ENCODE assay signal across 9 mouse cellular contexts in the genomic region with DNA sequence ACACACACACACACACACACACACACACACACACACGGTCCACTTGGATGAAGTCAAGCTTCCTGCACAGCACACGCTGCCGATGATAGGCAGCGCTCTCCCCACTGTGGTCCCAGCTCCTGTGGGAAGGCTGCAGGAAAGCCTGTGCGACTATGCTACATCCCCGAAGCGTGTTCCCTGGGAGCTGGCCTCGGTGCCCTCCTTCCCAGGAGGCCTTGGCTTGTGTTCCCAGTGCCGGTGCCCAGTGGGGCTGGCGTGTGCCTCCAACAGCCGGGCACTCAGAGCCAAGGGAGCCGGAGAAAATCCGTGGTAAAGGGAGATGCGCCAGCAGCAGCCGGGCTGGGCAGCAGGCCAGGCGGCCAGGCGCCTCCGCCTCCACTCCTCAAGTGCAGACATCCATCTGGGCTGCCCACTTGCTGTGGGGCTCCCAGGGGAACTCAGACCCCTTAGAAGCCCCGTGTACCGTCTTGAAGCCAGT. TPM values are rescaled to one million over a fixed set of nuclear protein-coding genes. Genes with fewer than 3 reads are reported as not detected.
DNase-seq lines count a peak whose midpoint lies in the region; ATAC-seq and TF ChIP-seq lines count a peak whose summit lies in the region.
"Had no signal": no experiment of that assay in that cellular context is flagged by ENCODE, and none has a peak within 500 bp of the region (broad histone marks: within the 10 kb centered on the region; RNA-seq: fewer than 3 reads in every experiment).

No protein-coding gene starts in this region.

- 33% methylated on average over 20 of the region's 20 CpGs for WGBS in lung, embryonic 14.5 days
- WGBS in liver, embryonic 12.5 days (ENCODE audit: insufficient replicate concordance), result 67% methylated on average over 20 of the region's 20 CpGs

- H3K4me1 ChIP-seq in lung, embryonic 14.5 days (ENCODE audit: insufficient read depth), result peaks cover 10% of the 10 kb centered on the region; the same call in 1 of the 2 replicates
- peaks cover 3% of the 10 kb centered on the region for H3K4me1 ChIP-seq in liver, embryonic 12.5 days

- intact Hi-C loops in left cerebral cortex, postnatal 4 days (cut with DNase I), result no loop called here

- 0 out of 2 replicates have a peak overlapping the region, but pooled peaks have one; percentile 9 for H3K4me3 ChIP-seq in lung, embryonic 14.5 days (ENCODE audit: low read depth, low read length)
- H3K4me3 ChIP-seq in liver, embryonic 12.5 days, result no peak overlapping the region
- H3K4me3 ChIP-seq: limb, embryonic 12.5 days had no signal

- TF ChIP-seq CTCF in lung, embryonic 14.5 days (IDR thresholded peaks at IDR 0.05; ENCODE audit: low read depth), result no peak

- no peaks in the 10 kb centered on the region for H3K27me3 ChIP-seq in lung, embryonic 14.5 days (ENCODE audit: insufficient read depth, low read length)
- H3K27me3 ChIP-seq in liver, embryonic 12.5 days (replicated peaks), result no peaks in the 10 kb centered on the region
- H3K27me3 ChIP-seq: limb, embryonic 12.5 days had no signal

- H3K36me3 ChIP-seq in lung, embryonic 14.5 days (ENCODE audit: insufficient read depth), result no peaks in the 10 kb centered on the region
- no peaks in the 10 kb centered on the region for H3K36me3 ChIP-seq in liver, embryonic 12.5 days
- H3K36me3 ChIP-seq: limb, embryonic 12.5 days had no signal

- 0 out of 2 replicates have a peak overlapping the region, but pooled peaks have one; percentile 26 for H3K9ac ChIP-seq in lung, embryonic 14.5 days
- H3K9ac ChIP-seq in liver, embryonic 12.5 days, result no peak overlapping the region
- H3K9ac ChIP-seq: limb, embryonic 12.5 days had no signal

- peak overlapping the region; percentile 67 for H3K27ac ChIP-seq in lung, embryonic 14.5 days (ENCODE audit: low read depth)
- no peak overlapping the region for H3K27ac ChIP-seq in liver, embryonic 12.5 days
- H3K27ac ChIP-seq: limb, embryonic 12.5 days had no signal

- peak; percentile 44; the same call in 1 of the 2 replicates for ATAC-seq in lung, embryonic 14.5 days (ENCODE audit: insufficient read depth)
- no peak for ATAC-seq in liver, embryonic 12.5 days

- peak; percentile 82 for DNase-seq in lung, embryonic 14.5 days
- no peak for DNase-seq in lung, postnatal 25 days (ENCODE audit: low spot score)
- DNase-seq in cerebellum, postnatal 4 days (ENCODE audit: low spot score in 2 of 2), result peak; percentile 62 to 88
- DNase-seq in heart, adult 8-10 months (ENCODE audit: low spot score), result peak; percentile 58
- DNase-seq in kidney, adult 8-10 months, result peak; percentile 82 to 86
- peak; percentile 92 for DNase-seq in left cerebral cortex, postnatal 4 days
- peak; percentile 77 for DNase-seq in skeletal muscle tissue, adult 2 months (ENCODE audit: low read depth, low spot score)

- H3K4me2 ChIP-seq in lung, embryonic 14.5 days, result peak overlapping the region; percentile 52
- H3K4me2 ChIP-seq in liver, embryonic 12.5 days, result no peak overlapping the region
- H3K4me2 ChIP-seq: limb, embryonic 12.5 days had no signal

- H3K9me3 ChIP-seq in lung, embryonic 14.5 days (ENCODE audit: low read depth, low read length), result no peaks in the 10 kb centered on the region
- H3K9me3 ChIP-seq in liver, embryonic 12.5 days (replicated peaks), result no peaks in the 10 kb centered on the region
- H3K9me3 ChIP-seq: limb, embryonic 12.5 days had no signal

RNA-seq across cellular contexts. Expression of a gene that starts 25.9 kb away (rescaled TPM):
- 14.0 and 14.1 TPM in 2 replicates for polyA plus RNA-seq in lung, embryonic 14.5 days (2014; fragmentation: Nextera tagmentation; extraction: Ambion mirVana)
- 1 to 10 TPM; 2.3 to 2.9 (median 2.5) TPM for total RNA-seq in heart, adult 8-10 months (2022)
- 1 to 10 TPM; 4.3 to 4.9 TPM for total RNA-seq in left cerebral cortex, postnatal 4 days (2021)
- 4.5 and 4.9 TPM in 2 replicates for polyA plus RNA-seq in liver, embryonic 12.5 days (2016; fragmentation: Nextera tagmentation; extraction: Ambion mirVana)
